Mouse (Mus musculus) monocyte, adult 59 days (primary cell): ENCODE results near the gene Olfr1024. TPM values are rescaled to one million over a fixed set of nuclear protein-coding genes. Genes with fewer than 3 reads are reported as not detected.

Experiments used
- total RNA-seq, 2 experiments: library from RNA; stranded (reverse); gene quantifications; one replicate each; pipeline ENCODE4 v1.2.4; 2023

Gene Olfr1024
- not detected for total RNA-seq

DNA sequence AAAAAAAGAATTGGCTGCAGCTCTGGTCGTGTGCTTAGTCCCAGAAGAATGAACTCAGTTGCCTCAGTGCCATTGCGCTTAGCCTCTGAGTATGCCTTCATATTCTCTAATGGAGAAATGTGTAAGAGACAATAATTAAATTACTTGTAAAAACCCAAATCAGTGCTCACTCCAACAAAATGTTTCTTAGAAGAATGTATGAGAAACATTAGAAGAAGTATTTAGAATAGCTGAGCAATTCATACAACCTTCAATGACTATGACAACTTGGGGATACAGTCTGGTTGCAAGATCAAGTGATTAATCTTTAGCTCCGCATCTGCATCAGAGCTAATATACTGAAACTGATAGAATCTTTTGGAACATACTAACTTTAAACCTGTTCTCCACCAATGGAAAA, at the start of gene Olfr1024:
Gene Olfr1024 (minus strand): TSS at position 101 of the 400 bp plus-strand sequence.

DNA sequence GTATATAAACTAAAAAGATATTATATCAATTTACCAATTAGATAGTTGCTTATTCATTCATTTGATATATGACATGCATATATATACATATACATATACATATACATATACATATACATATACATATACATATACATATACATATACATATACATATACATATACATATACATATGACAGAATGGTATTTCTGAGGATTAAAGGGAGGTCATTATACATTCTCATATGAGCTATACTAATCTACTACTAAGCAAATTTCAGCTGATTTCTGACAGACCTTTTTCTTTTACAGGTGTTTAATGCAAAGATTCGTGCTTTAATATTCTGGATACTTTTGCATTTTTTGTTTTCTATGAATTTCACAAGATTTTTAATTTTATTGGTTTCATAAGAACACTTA, 45.3 kb upstream of the Olfr1024 start, which contains the start of gene Olfr1028:
Gene Olfr1028 (plus strand): TSS at position 301 of the 400 bp plus-strand sequence.

DNA sequence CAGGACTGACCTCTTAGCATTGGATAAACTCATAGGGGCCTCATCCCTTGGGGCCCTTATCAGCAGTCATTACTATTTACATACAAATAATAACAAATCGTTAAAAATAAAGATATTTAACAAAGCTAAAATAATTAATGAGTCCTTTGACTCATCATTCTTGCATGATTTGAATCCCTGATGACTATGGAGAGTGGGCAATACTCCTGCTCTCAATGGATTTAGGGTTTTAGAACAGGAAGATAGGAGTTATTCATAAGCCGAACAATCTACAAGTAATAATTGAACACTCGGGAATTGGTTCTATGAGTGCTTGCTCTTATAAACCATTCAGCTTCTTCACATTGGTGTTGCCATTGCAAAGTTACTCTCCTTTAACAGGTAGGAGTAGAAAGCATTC, 16.4 kb upstream of the Olfr1024 start, which contains the start of gene Olfr1026:
Gene Olfr1026 (plus strand): TSS at position 301 of the 400 bp plus-strand sequence.

DNA sequence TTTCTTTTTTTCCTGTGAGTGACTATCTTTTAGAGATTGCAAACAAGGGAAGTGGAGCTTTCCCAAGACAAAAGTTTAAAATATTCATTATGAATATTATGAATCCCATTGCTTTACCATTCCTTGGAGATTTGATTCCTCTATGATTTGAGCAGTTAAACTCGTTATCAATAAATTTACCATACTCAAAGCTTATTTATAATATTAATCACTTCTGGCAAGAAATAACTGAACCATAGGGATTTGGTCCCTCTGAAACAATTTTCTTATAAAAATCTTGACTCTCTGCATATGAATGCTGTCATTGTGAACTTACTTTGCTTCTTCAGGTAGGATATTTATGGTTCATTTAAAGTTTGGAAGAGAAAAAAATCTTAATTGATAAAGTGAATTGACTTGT, 10.0 kb upstream of the Olfr1024 start, which contains the start of gene Olfr1025-ps1:
Gene Olfr1025-ps1 (plus strand): TSS at position 301 of the 400 bp plus-strand sequence.

DNA sequence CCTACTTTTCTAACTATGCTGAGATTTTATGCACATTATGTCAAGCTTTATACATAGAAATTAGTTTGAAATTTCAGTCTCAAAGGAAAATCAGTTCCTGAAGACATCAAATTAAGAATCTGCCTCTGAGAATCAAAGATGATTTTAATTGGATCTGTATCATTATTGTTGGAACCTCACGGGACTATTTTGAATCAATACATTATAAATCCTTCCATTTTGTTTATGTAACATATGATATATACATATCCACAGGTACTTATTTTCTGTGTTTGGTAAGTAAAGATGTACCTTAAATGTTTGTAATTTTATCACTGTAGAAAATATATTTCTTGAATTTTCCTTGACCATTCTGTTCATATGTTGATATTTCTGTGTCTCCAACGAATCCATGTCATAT, 19.5 kb downstream of the Olfr1024 start, which contains the start of gene Olfr1023:
Gene Olfr1023 (plus strand): TSS at position 301 of the 400 bp plus-strand sequence.

DNA sequence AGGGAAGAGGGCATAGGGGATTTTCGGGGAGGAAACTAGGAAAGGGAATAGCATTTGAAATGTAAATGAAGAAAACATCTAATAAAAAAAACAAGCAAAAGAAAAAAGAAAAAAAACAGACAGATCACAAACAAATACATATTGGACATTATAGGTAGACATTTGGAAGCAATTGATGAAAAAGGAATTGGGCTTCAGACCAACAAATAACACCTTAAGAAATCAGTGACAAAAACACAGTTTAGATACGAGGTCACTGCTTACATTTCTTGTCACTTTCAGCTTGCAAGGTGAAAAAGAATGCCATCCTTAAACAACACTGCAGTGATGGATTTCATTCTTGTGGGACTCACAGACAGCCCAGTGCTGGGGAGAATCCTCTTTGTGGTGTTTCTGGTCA, 36.6 kb downstream of the Olfr1024 start, which contains the start of gene Olfr1022:
Gene Olfr1022 (plus strand): TSS at position 301 of the 400 bp plus-strand sequence.

Other genes starting within 250 kb of the Olfr1024 start
- gene Olfr154, start 240.6 kb downstream of the Olfr1024 start, total RNA-seq: not detected
- gene Olfr1006, start 226.3 kb downstream of the Olfr1024 start, total RNA-seq: not detected
- gene Olfr1008, start 215.6 kb downstream of the Olfr1024 start, total RNA-seq: not detected
- gene Olfr1009, start 189.6 kb downstream of the Olfr1024 start, total RNA-seq: not detected
- gene Olfr1012, start 142.3 kb downstream of the Olfr1024 start, total RNA-seq: not detected
- not detected for gene Olfr1013, start 138.0 kb downstream of the Olfr1024 start, total RNA-seq
- gene Olfr1014, start 132.3 kb downstream of the Olfr1024 start, total RNA-seq: not detected
- gene Olfr1015, start 123.0 kb downstream of the Olfr1024 start, total RNA-seq: not detected
- not detected for gene Olfr1016, start 102.5 kb downstream of the Olfr1024 start, total RNA-seq
- not detected for gene Olfr1018, start 86.6 kb downstream of the Olfr1024 start, total RNA-seq
- gene Olfr1019, start 59.6 kb downstream of the Olfr1024 start, total RNA-seq: not detected
- gene Olfr1020, start 58.0 kb downstream of the Olfr1024 start, total RNA-seq: not detected
- gene Olfr1022, start 36.5 kb downstream of the Olfr1024 start, total RNA-seq: not detected
- not detected for gene Olfr1023, start 19.4 kb downstream of the Olfr1024 start, total RNA-seq
- gene Olfr1025-ps1, start 10.1 kb upstream of the Olfr1024 start, total RNA-seq: not detected
- gene Olfr1026, start 16.5 kb upstream of the Olfr1024 start, total RNA-seq: not detected
- gene Olfr1028, start 45.4 kb upstream of the Olfr1024 start, total RNA-seq: not detected
- gene Olfr1029, start 68.8 kb upstream of the Olfr1024 start, total RNA-seq: not detected
- gene Olfr1030, start 74.2 kb upstream of the Olfr1024 start, total RNA-seq: not detected
- not detected for gene Olfr1031, start 85.3 kb upstream of the Olfr1024 start, total RNA-seq
- gene Olfr1032, start 100.5 kb upstream of the Olfr1024 start, total RNA-seq: not detected
- not detected for gene Olfr1033, start 115.6 kb upstream of the Olfr1024 start, total RNA-seq
- gene Olfr1034, start 140.8 kb upstream of the Olfr1024 start, total RNA-seq: not detected
- not detected for gene Olfr1036, start 168.9 kb upstream of the Olfr1024 start, total RNA-seq
- not detected for gene Olfr1037, start 182.3 kb upstream of the Olfr1024 start, total RNA-seq
- gene Olfr1039, start 230.9 kb upstream of the Olfr1024 start, total RNA-seq: not detected
- not detected for gene Olfr1040, start 241.7 kb upstream of the Olfr1024 start, total RNA-seq